ENCODE assay signal across 8 mouse cellular contexts in the genomic region with DNA sequence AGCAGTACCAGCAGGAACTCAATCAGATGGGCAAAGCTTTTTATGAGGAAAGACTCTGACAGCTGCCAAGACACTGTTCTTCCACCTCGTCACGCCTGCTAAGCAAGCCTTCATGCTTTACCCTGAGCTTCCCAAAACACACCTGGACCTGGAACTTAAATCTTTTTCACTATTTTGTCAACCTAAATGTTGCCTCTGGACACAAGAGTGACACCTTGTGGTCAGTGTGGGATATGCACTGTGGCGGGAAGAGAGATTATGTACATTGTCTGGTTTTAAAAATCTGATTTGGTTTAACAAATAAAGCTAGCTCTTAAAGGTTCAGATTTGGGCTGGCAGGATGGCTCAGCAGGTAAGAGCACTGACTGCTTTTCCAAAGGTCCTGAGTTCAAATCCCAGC. TPM values are rescaled to one million over a fixed set of nuclear protein-coding genes. Genes with fewer than 3 reads are reported as not detected.
A peak's percentile ranks its signal among the peaks of the same experiment; 100 is the strongest.
DNase-seq lines count a peak whose midpoint lies in the region; ATAC-seq and TF ChIP-seq lines count a peak whose summit lies in the region.

No protein-coding gene starts in this region.

- no peaks in the 10 kb centered on the region for H3K27me3 ChIP-seq in kidney, embryonic 16.5 days (ENCODE audit: insufficient read depth, low read length)
- H3K27me3 ChIP-seq in ES-Bruce4 (ENCODE audit: control insufficient read depth, insufficient read depth, low read length, poor library complexity, severe bottlenecking) = no peaks in the 10 kb centered on the region

- TF ChIP-seq CTCF in ES-Bruce4 (IDR thresholded peaks at IDR 0.05; ENCODE audit: low read depth, low read length) = peak; percentile 11

- intact Hi-C loops in left cerebral cortex, postnatal 36 days (cut with DNase I) = no loop called here

- WGBS in kidney, embryonic 16.5 days = 34% methylated on average over 3 of the region's 3 CpGs

- H3K4me1 ChIP-seq in kidney, embryonic 16.5 days (ENCODE audit: insufficient read depth, low read length) = no peaks in the 10 kb centered on the region
- no peaks in the 10 kb centered on the region for H3K4me1 ChIP-seq in ES-Bruce4 (ENCODE audit: control insufficient read depth, insufficient read depth, low read length)

- peaks cover 30% of the 10 kb centered on the region for H3K36me3 ChIP-seq in kidney, embryonic 16.5 days (ENCODE audit: insufficient read depth, low read length)
- H3K36me3 ChIP-seq in ES-Bruce4 (ENCODE audit: control insufficient read depth, insufficient read depth, low read length, poor library complexity, severe bottlenecking) = peaks cover 17% of the 10 kb centered on the region

- H3K9me3 ChIP-seq in kidney, embryonic 16.5 days (ENCODE audit: low read length) = no peaks in the 10 kb centered on the region
- H3K9me3 ChIP-seq in ES-Bruce4 (replicated peaks; ENCODE audit: control insufficient read depth, insufficient read depth, low read length, poor library complexity, severe bottlenecking) = no peaks in the 10 kb centered on the region

- no peak overlapping the region for H3K9ac ChIP-seq in kidney, embryonic 16.5 days (replicated peaks; ENCODE audit: low read length)
- H3K9ac ChIP-seq in ES-Bruce4 (ENCODE audit: low read depth, poor library complexity, severe bottlenecking) = no peak overlapping the region

- no peak for TF ChIP-seq EP300 in ES-Bruce4 (IDR thresholded peaks at IDR 0.05; ENCODE audit: insufficient read depth, low read depth, low read length)

- no peak for ATAC-seq in kidney, embryonic 16.5 days (ENCODE audit: low FRiP score, low TSS enrichment)
- ATAC-seq in frontal cortex, adult (ENCODE audit: low TSS enrichment) = no peak

- TF ChIP-seq POLR2A in ES-Bruce4 (IDR thresholded peaks at IDR 0.05; ENCODE audit: insufficient read depth, low read length) = no peak

- H3K4me2 ChIP-seq in kidney, embryonic 16.5 days (replicated peaks; ENCODE audit: low read depth, low read length) = no peak overlapping the region

- DNase-seq in kidney, adult 18-20 months = peak; percentile 65
- DNase-seq in B cell, adult 2 months = peak; percentile 72 to 74
- DNase-seq in embryo, embryonic 10 days (ENCODE audit: low spot score) = peak; percentile 72
- peak; percentile 27 to 33 for DNase-seq in left cerebral cortex, postnatal 36 days (ENCODE audit: low spot score in 2 of 2)
- DNase-seq in right cerebral cortex, postnatal 25 days = peak; percentile 36

- no peak overlapping the region for H3K4me3 ChIP-seq in kidney, embryonic 16.5 days (ENCODE audit: low read length)
- H3K4me3 ChIP-seq in ES-Bruce4 (ENCODE audit: low read depth, low read length) = no peak overlapping the region

- no peak overlapping the region for H3K27ac ChIP-seq in kidney, embryonic 16.5 days (ENCODE audit: low read length)
- 0 out of 2 replicates have a peak overlapping the region, but pooled peaks have one; percentile 49 for H3K27ac ChIP-seq in ES-Bruce4 (ENCODE audit: insufficient read depth, low read length)

RNA-seq across cellular contexts. Expression of gene Tpm3, which starts 6.9 kb away (rescaled TPM):
- polyA plus RNA-seq in kidney, embryonic 16.5 days (2015; fragmentation: Nextera tagmentation; extraction: Ambion mirVana) = 543 and 583 TPM in 2 replicates
- 286 and 305 TPM in 2 replicates for polyA plus RNA-seq in ES-Bruce4 (2011; ENCODE audit: insufficient read depth, insufficient read length, low read depth, missing spikeins)
- total RNA-seq in left cerebral cortex, postnatal 36 days (2021) = 100 to 1,000 TPM; 178 to 184 TPM

RNA-seq across cellular contexts. Expression of gene Ubap2l, which starts 13.1 kb away (rescaled TPM):
- 152 and 198 TPM in 2 replicates for polyA plus RNA-seq in kidney, embryonic 16.5 days (2015; fragmentation: Nextera tagmentation; extraction: Ambion mirVana)
- 414 and 432 TPM in 2 replicates for polyA plus RNA-seq in ES-Bruce4 (2011; ENCODE audit: insufficient read depth, insufficient read length, low read depth, missing spikeins)
- 100 to 1,000 TPM; 165 to 202 TPM for total RNA-seq in left cerebral cortex, postnatal 36 days (2021)

RNA-seq across cellular contexts. Expression of gene 4933434E20Rik, which starts 14.1 kb away (rescaled TPM):
- polyA plus RNA-seq in kidney, embryonic 16.5 days (2015; fragmentation: Nextera tagmentation; extraction: Ambion mirVana) = 184 and 187 TPM in 2 replicates
- polyA plus RNA-seq in ES-Bruce4 (2011; ENCODE audit: insufficient read depth, insufficient read length, low read depth, missing spikeins) = 67.1 and 67.6 TPM in 2 replicates
- 10 to 100 TPM; 91.4 to 93.6 TPM for total RNA-seq in left cerebral cortex, postnatal 36 days (2021)

RNA-seq across cellular contexts. Expression of gene Nup210l, which starts 38.4 kb away (rescaled TPM):
- polyA plus RNA-seq in kidney, embryonic 16.5 days (2015; fragmentation: Nextera tagmentation; extraction: Ambion mirVana) = 0.36 and 0.60 TPM in 2 replicates
- polyA plus RNA-seq in ES-Bruce4 (2011; ENCODE audit: insufficient read depth, insufficient read length, low read depth, missing spikeins) = 0.73 and 0.81 TPM in 2 replicates
- total RNA-seq in left cerebral cortex, postnatal 36 days (2021) = under 1 TPM; 0.32 to 0.43 TPM
